Mouse (Mus musculus) cerebellum, adult 2 months (tissue): ENCODE data around the gene Btbd3. TPM values are rescaled to one million over a fixed set of nuclear protein-coding genes. Genes with fewer than 3 reads are reported as not detected.

ENCODE experiments used
- DNase-seq, 2 experiments: peaks; one replicate each; pipeline ENCODE4 v3.0.0; 2021
- H3K27ac ChIP-seq: fragments of 200-500 bp; 2 replicates; pipeline ENCODE4 v1.5.1; 2012; ENCODE audit warnings: low read length, control low read depth, inconsistent platforms; ENCODE audit not compliant: insufficient read depth
- H3K27me3 ChIP-seq: fragments of 200-500 bp; 2 replicates; pipeline ENCODE4 v1.6.1; 2012; ENCODE audit warnings: inconsistent platforms, mild to moderate bottlenecking, low read length, moderate library complexity; ENCODE audit not compliant: control insufficient read depth, insufficient read depth
- H3K4me1 ChIP-seq: fragments of 200-500 bp; 2 replicates; pipeline ENCODE4 v1.6.1; 2011; ENCODE audit warnings: low read length; ENCODE audit not compliant: control insufficient read depth, insufficient read depth
- H3K4me3 ChIP-seq: fragments of 200-500 bp; replicated peaks from 2 replicates; pipeline ENCODE3; 2011; ENCODE audit warnings: mild to moderate bottlenecking, low read depth, low read length, control low read depth; ENCODE audit not compliant: insufficient read depth
- CTCF ChIP-seq: fragments of 200-500 bp; IDR thresholded peaks from 2 replicates; pipeline ENCODE4 v1.5.1; 2011; ENCODE audit warnings: low read depth, mild to moderate bottlenecking, control low read depth, low read length, moderate library complexity, borderline replicate concordance; ENCODE audit not compliant: insufficient read depth
- POLR2A ChIP-seq: fragments of 200-500 bp; IDR thresholded peaks from 2 replicates; pipeline ENCODE4 v1.6.1; 2011; ENCODE audit warnings: low read length, control low read depth, borderline replicate concordance; ENCODE audit not compliant: insufficient read depth
- WGBS: fragments of 180-500 bp; shearing (Covaris S2); methylation state at CpG from one replicate; pipeline ENCODE4 v1.1.7; 2018; 5-methylcytosine and 5-hydroxymethylcytosine counted together
- polyA plus RNA-seq: library from polyadenylated mRNA; depleted of rRNA; stranded (reverse); fragments of >200 nt; gene quantifications from 2 replicates; pipeline ENCODE4 v1.2.3, GENCODE M21; 2012

Gene Btbd3
- polyA plus RNA-seq, 1 experiment: 183 TPM

DNA sequence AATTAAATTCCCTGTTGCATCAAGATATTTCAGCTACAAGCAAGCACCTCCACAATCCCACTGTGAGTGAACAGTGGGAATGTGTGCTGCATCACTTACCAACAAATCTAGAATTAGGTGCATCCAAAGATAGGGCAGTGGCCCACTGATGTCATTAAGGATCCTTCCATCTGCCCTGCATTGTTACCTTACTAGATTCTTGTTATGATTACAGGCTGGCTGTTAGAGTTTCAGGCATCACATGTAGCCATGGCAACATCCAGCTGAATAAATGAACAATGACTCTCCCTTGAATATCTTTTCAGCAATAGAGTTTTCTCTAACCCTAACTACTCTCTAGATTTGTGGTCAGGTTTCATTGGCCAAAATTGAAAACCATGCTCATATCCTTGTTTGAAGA, 150.3 kb downstream of the Btbd3 start:
- no peaks in the 10 kb centered on the region for H3K27me3 ChIP-seq
- no peak overlapping the region for H3K4me3 ChIP-seq
- no peak overlapping the region for H3K27ac ChIP-seq
- DNase-seq: no peak
- TF ChIP-seq POLR2A (no peak), CTCF (no peak)
- peaks cover 8% of the 10 kb centered on the region for H3K4me1 ChIP-seq

GRCm38 (mm10) chr2:138412537-138412936, 156.2 kb downstream of the Btbd3 start:
- WGBS: 91% methylated on average over 5 of the region's 5 CpGs
- no peak overlapping the region for H3K4me3 ChIP-seq
- H3K27ac ChIP-seq: no peak overlapping the region
- no peaks in the 10 kb centered on the region for H3K27me3 ChIP-seq
- no peak for TF ChIP-seq CTCF
- TF ChIP-seq POLR2A: no peak
- no peak for DNase-seq
- no peaks in the 10 kb centered on the region for H3K4me1 ChIP-seq

DNA sequence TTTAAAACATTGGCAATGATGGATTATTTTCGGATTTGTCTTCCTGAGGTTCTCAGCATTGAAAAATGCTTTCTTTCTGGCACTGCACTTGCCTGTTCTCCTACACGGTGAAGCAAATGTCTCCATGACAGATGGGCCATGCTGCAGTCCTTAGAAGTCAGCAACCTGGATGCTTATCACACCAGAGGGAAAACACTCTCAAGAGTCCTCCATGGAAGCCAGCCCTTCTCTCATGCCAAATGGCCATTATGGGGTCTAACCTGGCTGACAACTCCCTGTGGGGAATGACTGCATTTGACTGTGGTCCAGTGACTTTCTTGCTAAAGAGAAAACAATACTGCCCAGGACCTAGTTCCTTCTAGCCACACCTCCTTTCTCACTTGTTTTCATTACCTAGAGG, 166.0 kb downstream of the Btbd3 start:
- 13% methylated on average over 2 of the region's 2 CpGs for WGBS
- H3K4me1 ChIP-seq: no peaks in the 10 kb centered on the region; the same call in 1 of the 2 replicates
- peak; percentile 53 to 76 for DNase-seq
- H3K27ac ChIP-seq: no peak overlapping the region
- TF ChIP-seq CTCF (no peak), POLR2A (no peak)
- H3K4me3 ChIP-seq: no peak overlapping the region
- H3K27me3 ChIP-seq: no peaks in the 10 kb centered on the region

DNA sequence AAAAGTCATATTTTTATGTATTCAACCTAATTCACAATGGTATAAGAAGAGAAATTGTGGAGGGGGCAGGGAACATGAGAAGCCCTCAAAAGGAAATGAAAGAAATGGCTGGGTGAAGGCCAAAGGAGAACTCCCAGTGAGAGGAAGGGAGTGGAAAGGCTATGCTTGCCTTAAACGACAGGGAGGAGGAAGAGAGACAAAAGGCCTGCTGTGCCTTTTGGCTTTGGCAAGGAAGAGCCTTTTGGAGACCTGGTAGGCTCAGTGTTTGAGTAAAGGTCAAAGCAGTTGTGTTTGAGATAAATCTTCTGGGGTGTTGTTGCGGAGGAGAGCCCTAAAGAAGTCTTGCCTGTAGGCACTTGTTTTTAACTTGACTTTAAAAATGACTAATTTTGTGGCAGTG, 175.6 kb downstream of the Btbd3 start:
- Histone ChIP-seq H3K4me3 (no peak overlapping the region), H3K27me3 (no peaks in the 10 kb centered on the region), H3K4me1 (no peaks in the 10 kb centered on the region), H3K27ac (no peak overlapping the region)
- 43% methylated on average over 2 of the region's 2 CpGs for WGBS
- DNase-seq: no peak
- TF ChIP-seq CTCF (no peak), POLR2A (no peak)

DNA sequence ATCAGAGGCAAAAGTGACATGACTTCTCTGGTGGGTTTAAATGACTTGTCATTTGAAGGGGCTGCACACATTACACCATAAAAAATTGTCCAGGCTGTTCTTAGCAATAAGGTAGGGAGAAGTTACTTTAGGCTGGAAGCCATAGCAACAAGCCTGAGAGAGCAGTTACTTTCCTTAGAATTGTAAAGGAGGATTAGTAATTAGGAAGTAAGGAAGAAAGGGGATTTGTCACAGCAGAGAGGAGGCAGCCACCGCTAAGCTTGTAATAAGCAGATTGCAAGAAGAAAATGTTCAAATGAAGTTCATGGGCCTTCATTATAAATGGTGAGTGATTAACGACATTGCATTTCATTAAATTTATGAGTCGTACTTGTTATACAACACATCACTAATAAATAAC, 190.1 kb downstream of the Btbd3 start:
- H3K4me1 ChIP-seq: no peaks in the 10 kb centered on the region
- WGBS: 93% methylated on average over 3 of the region's 3 CpGs
- no peak overlapping the region for H3K27ac ChIP-seq
- TF ChIP-seq CTCF (no peak), POLR2A (no peak)
- H3K27me3 ChIP-seq: no peaks in the 10 kb centered on the region
- no peak overlapping the region for H3K4me3 ChIP-seq
- DNase-seq: no peak

DNA sequence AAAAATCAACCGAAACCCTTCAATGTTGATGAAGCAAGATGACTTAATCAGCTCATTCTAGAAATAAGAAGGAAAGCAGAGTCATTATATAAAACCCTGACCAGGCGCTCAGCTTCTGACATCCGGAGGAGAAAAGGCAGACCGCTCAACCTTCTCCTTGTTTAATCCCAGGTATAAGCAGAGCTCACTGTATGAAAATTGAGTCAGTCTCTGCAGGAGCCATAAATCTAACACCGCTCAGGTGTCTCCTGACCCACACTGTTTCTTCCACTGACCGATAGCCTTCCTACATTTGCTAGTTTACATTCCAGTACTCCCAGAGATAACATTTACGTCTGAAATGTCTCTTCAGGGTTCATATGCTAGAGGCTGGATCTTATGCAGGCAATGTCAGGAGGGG, 190.6 kb downstream of the Btbd3 start:
- TF ChIP-seq POLR2A (no peak), CTCF (no peak)
- no peak overlapping the region for H3K27ac ChIP-seq
- 89% methylated on average over 7 of the region's 7 CpGs for WGBS
- no peaks in the 10 kb centered on the region for H3K27me3 ChIP-seq
- no peak overlapping the region for H3K4me3 ChIP-seq
- H3K4me1 ChIP-seq: no peaks in the 10 kb centered on the region
- no peak for DNase-seq

DNA sequence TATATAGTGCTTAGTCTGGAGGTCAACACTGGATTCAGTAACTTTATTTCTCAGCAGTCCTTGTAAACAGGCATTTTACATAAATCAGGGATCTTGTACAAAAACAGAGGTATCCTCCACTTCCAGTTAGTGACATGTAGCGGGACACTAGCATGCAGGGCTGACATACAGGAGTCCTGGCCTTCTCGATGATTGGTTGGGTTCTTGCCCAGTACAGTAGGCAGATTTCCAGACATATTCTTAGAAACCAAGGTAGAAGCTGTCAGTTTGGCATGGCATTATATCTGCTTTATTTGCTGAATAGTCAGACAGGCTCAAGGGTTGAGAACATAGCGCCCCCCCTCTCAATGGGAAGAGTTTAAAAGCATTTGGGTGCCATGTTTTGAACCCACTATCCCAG, 191.3 kb downstream of the Btbd3 start:
- WGBS: 41% methylated on average over 3 of the region's 3 CpGs
- peak; percentile 47 to 84 for DNase-seq
- Histone ChIP-seq H3K4me1 (no peaks in the 10 kb centered on the region), H3K4me3 (no peak overlapping the region), H3K27me3 (no peaks in the 10 kb centered on the region), H3K27ac (no peak overlapping the region)
- TF ChIP-seq CTCF (no peak), POLR2A (no peak)

DNA sequence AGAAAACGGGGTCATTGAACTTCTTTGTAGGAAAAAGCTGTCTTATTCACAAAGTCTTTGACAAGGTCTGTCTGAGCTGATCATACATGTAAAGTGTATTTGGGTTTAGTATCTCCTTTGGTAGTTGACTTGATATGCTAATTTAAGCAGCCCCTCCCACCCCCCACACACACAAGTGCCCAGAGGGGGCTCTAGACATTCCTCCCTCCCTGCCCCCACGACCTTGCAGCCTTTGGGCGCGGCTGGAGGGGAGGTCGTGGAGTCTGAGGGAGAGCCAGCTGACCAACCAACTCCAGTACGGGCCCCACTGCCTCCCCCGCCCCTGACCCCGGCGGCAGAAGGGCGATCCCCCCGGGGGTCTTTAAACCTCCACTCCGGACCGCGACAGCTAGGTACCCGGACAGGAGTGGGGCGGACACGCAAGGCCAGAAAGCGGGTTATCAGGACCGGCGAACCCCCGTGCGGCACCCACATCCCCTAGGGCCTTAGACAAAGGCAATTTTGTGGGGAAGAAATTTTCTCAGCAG, 211.7 kb downstream of the Btbd3 start:
- no peaks in the 10 kb centered on the region for H3K27me3 ChIP-seq
- H3K27ac ChIP-seq: no peak overlapping the region
- 75% methylated on average over 22 of the region's 22 CpGs for WGBS
- TF ChIP-seq POLR2A: no peak
- TF ChIP-seq CTCF: no peak
- no peak for DNase-seq
- no peaks in the 10 kb centered on the region for H3K4me1 ChIP-seq
- no peak overlapping the region for H3K4me3 ChIP-seq
